Mouse (Mus musculus): ENCODE measurements around the gene Eipr1.

DNA sequence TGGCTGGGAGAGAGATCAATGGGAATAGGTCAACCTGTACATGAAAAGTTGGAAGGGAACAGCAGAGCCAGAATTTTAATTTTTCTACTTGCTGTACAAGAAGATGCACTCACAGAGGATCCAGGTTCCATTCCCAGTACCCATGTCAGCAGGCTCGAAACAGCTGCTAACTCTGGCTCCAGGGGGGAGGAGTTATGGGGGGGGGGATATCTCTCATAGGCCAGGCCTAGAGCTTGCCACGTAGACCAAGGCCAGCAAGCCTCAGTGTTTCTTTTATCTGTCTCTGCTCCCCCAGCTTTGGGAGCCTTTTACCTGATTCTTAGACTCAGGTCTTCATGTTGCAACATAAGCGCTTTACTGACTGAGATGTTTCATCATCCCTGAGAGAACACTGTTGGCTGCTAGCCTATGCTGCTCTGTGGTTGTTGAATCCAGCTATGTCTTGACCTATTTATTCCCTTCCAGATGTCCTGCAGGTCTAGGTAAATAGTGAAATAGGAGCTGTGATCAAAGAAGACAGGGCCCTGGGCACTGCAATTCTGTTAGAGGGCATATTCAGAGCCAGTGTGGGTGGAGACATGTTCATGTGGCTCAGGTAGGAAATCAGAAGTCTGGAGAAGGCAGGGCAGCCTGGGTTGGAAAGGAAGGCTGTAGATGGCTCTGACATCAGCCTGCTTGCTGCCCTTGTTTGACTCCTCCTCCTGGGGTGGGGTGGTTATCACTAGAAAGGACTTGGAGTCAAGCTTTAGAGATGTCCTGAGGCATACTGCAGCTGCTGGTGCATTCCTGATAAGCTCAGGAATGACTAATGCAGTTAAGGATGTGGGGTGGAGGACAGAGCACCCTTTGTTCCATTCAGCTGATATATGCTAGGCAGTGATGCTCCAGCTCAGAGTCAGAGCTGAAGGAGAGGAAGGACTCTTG, 53.2 kb downstream of the Eipr1 start:
- no peak for TF ChIP-seq POLR2A (IDR thresholded peaks at IDR 0.05; ENCODE audit: borderline replicate concordance, extremely low read depth, low read depth, low read length)
- TF ChIP-seq CTCF (IDR thresholded peaks at IDR 0.05; ENCODE audit: insufficient read depth, low read length) = no peak
